Mouse (Mus musculus): Measurements from ENCODE around the gene Kri1. TPM values are rescaled to one million over a fixed set of nuclear protein-coding genes. Genes with fewer than 3 reads are reported as not detected.

The Kri1 gene
- polyA plus RNA-seq, 1 experiment from 2014 or later, result 7.2 TPM

- H3K4me2 ChIP-seq (replicated peaks; ENCODE audit: low read depth), result peak overlapping the region; percentile 75
- H3K27me3 ChIP-seq (replicated peaks; ENCODE audit: control insufficient read depth, insufficient read depth, low read length), result no peaks in the 10 kb centered on the region
- H3K9me3 ChIP-seq (ENCODE audit: control insufficient read depth), result no peaks in the 10 kb centered on the region
- TF ChIP-seq CTCF (IDR thresholded peaks at IDR 0.05; ENCODE audit: low read depth), result no peak
- H3K27ac ChIP-seq (ENCODE audit: low read depth, low read length), result no peak overlapping the region
- 81% methylated on average over 19 of the region's 19 CpGs for WGBS
- H3K9ac ChIP-seq (ENCODE audit: low read depth, low read length), result no peak overlapping the region
- H3K4me3 ChIP-seq (ENCODE audit: low read depth, low read length), result no peak overlapping the region
- H3K4me1 ChIP-seq (replicated peaks; ENCODE audit: control insufficient read depth, insufficient read depth, low read length), result no peaks in the 10 kb centered on the region
- ATAC-seq, result no peak
- H3K36me3 ChIP-seq (ENCODE audit: control insufficient read depth, insufficient read depth), result no peaks in the 10 kb centered on the region
Observed at GRCm38 (mm10) chr9:21322211-21322916, 34.6 kb upstream of the Kri1 start.

GRCm38 (mm10) chr9:21321513-21321835 is 33.7 kb upstream of the Kri1 start:
- Histone ChIP-seq H3K27ac (ENCODE audit: low read depth, low read length) (no peak overlapping the region), H3K4me2 (replicated peaks; ENCODE audit: low read depth) (peak overlapping the region; percentile 75), H3K4me1 (replicated peaks; ENCODE audit: control insufficient read depth, insufficient read depth, low read length) (no peaks in the 10 kb centered on the region), H3K9ac (ENCODE audit: low read depth, low read length) (peak overlapping the region; percentile 50; the same call in 1 of the 2 replicates), H3K27me3 (replicated peaks; ENCODE audit: control insufficient read depth, insufficient read depth, low read length) (no peaks in the 10 kb centered on the region), H3K9me3 (ENCODE audit: control insufficient read depth) (no peaks in the 10 kb centered on the region), H3K36me3 (ENCODE audit: control insufficient read depth, insufficient read depth) (no peaks in the 10 kb centered on the region), H3K4me3 (ENCODE audit: low read depth, low read length) (peak overlapping the region; percentile 55)
- ATAC-seq, result no peak
- TF ChIP-seq CTCF (IDR thresholded peaks at IDR 0.05; ENCODE audit: low read depth), result no peak
- WGBS, result 14% methylated on average over 6 of the region's 6 CpGs

GRCm38 (mm10) chr9:21320619-21321512 is 33.1 kb upstream of the Kri1 start, which contains the start of gene Slc44a2:
Gene Slc44a2, plus strand, starts transcription at chr9:21320698.
- no peaks in the 10 kb centered on the region for H3K4me1 ChIP-seq (replicated peaks; ENCODE audit: control insufficient read depth, insufficient read depth, low read length)
- H3K36me3 ChIP-seq (ENCODE audit: control insufficient read depth, insufficient read depth), result no peaks in the 10 kb centered on the region
- peak within 1 kb of the TSS; percentile 75 for H3K4me2 ChIP-seq (replicated peaks; ENCODE audit: low read depth)
- no peaks in the 10 kb centered on the region for H3K27me3 ChIP-seq (replicated peaks; ENCODE audit: control insufficient read depth, insufficient read depth, low read length)
- H3K9ac ChIP-seq (ENCODE audit: low read depth, low read length), result peak within 1 kb of the TSS; percentile 50; the same call in 1 of the 2 replicates
- no peaks in the 10 kb centered on the region for H3K9me3 ChIP-seq (ENCODE audit: control insufficient read depth)
- peak within 1 kb of the TSS; percentile 55 for H3K4me3 ChIP-seq (ENCODE audit: low read depth, low read length)
- 3% methylated on average over 51 of the region's 52 CpGs for WGBS
- no peak within 1 kb of the TSS for H3K27ac ChIP-seq (ENCODE audit: low read depth, low read length)
- peak; percentile 79 for ATAC-seq
- TF ChIP-seq CTCF (IDR thresholded peaks at IDR 0.05; ENCODE audit: low read depth), result 0 out of 2 replicates have a peak, but pooled peaks have one; percentile 16

GRCm38 (mm10) chr9:21320280-21320618 is 32.5 kb upstream of the Kri1 start:
- Histone ChIP-seq H3K4me3 (ENCODE audit: low read depth, low read length) (peak overlapping the region; percentile 55), H3K4me1 (replicated peaks; ENCODE audit: control insufficient read depth, insufficient read depth, low read length) (no peaks in the 10 kb centered on the region), H3K9me3 (ENCODE audit: control insufficient read depth) (no peaks in the 10 kb centered on the region), H3K4me2 (replicated peaks; ENCODE audit: low read depth) (peak overlapping the region; percentile 75), H3K9ac (ENCODE audit: low read depth, low read length) (no peak overlapping the region), H3K36me3 (ENCODE audit: control insufficient read depth, insufficient read depth) (no peaks in the 10 kb centered on the region), H3K27me3 (replicated peaks; ENCODE audit: control insufficient read depth, insufficient read depth, low read length) (no peaks in the 10 kb centered on the region), H3K27ac (ENCODE audit: low read depth, low read length) (no peak overlapping the region)
- peak; percentile 31 for ATAC-seq
- TF ChIP-seq CTCF (IDR thresholded peaks at IDR 0.05; ENCODE audit: low read depth), result no peak
- 22% methylated on average over 4 of the region's 4 CpGs for WGBS

GRCm38 (mm10) chr9:21319503-21319902 is 31.7 kb upstream of the Kri1 start:
- H3K4me1 ChIP-seq (replicated peaks; ENCODE audit: control insufficient read depth, insufficient read depth, low read length), result no peaks in the 10 kb centered on the region
- H3K27ac ChIP-seq (ENCODE audit: low read depth, low read length), result no peak overlapping the region
- H3K9me3 ChIP-seq (ENCODE audit: control insufficient read depth), result no peaks in the 10 kb centered on the region
- 91% methylated on average over 4 of the region's 4 CpGs for WGBS
- no peak overlapping the region for H3K4me2 ChIP-seq (replicated peaks; ENCODE audit: low read depth)
- no peaks in the 10 kb centered on the region for H3K36me3 ChIP-seq (ENCODE audit: control insufficient read depth, insufficient read depth)
- H3K27me3 ChIP-seq (replicated peaks; ENCODE audit: control insufficient read depth, insufficient read depth, low read length), result no peaks in the 10 kb centered on the region
- no peak overlapping the region for H3K9ac ChIP-seq (ENCODE audit: low read depth, low read length)
- no peak overlapping the region for H3K4me3 ChIP-seq (ENCODE audit: low read depth, low read length)
- ATAC-seq, result no peak
- TF ChIP-seq CTCF (IDR thresholded peaks at IDR 0.05; ENCODE audit: low read depth), result peak; percentile 31

GRCm38 (mm10) chr9:21318792-21319191 is 31.0 kb upstream of the Kri1 start:
- H3K4me1 ChIP-seq (replicated peaks; ENCODE audit: control insufficient read depth, insufficient read depth, low read length), result no peaks in the 10 kb centered on the region
- ATAC-seq, result no peak
- 93% methylated on average over 6 of the region's 6 CpGs for WGBS
- H3K4me2 ChIP-seq (replicated peaks; ENCODE audit: low read depth), result no peak overlapping the region
- H3K27me3 ChIP-seq (replicated peaks; ENCODE audit: control insufficient read depth, insufficient read depth, low read length), result no peaks in the 10 kb centered on the region
- H3K27ac ChIP-seq (ENCODE audit: low read depth, low read length), result no peak overlapping the region
- no peak overlapping the region for H3K4me3 ChIP-seq (ENCODE audit: low read depth, low read length)
- no peak for TF ChIP-seq CTCF (IDR thresholded peaks at IDR 0.05; ENCODE audit: low read depth)
- no peaks in the 10 kb centered on the region for H3K9me3 ChIP-seq (ENCODE audit: control insufficient read depth)
- no peaks in the 10 kb centered on the region for H3K36me3 ChIP-seq (ENCODE audit: control insufficient read depth, insufficient read depth)
- H3K9ac ChIP-seq (ENCODE audit: low read depth, low read length), result no peak overlapping the region

Data from intestine, postnatal 0 days (tissue).